Mouse (Mus musculus) CH12.LX (cell line): ENCODE data around the gene 4921524J17Rik. TPM values are rescaled to one million over a fixed set of nuclear protein-coding genes. Genes with fewer than 3 reads are reported as not detected.

Experiments used
- DNase-seq: peaks from one replicate; pipeline ENCODE4 v3.0.0-alpha.2; 2013; ENCODE audit errors: extremely low read depth
- H3K27ac ChIP-seq: 2 replicates; pipeline ENCODE4 v1.5.1; 2012; ENCODE audit warnings: low read depth, mild to moderate bottlenecking, control low read depth, moderate library complexity; ENCODE audit not compliant: insufficient read depth
- H3K27me3 ChIP-seq: replicated peaks from 2 replicates; pipeline ENCODE3; 2012; ENCODE audit warnings: inconsistent platforms
- H3K36me3 ChIP-seq, 2 experiments: replicated peaks in 1 of 2; 2 replicates each; pipeline versions ENCODE3 to v1.6.1; 2012; ENCODE audit warnings: inconsistent platforms in 1 of 2, low read length in 1 of 2, mild to moderate bottlenecking in 1 of 2, mixed read lengths in 1 of 2, moderate library complexity in 1 of 2; ENCODE audit not compliant: control insufficient read depth in 1 of 2, insufficient read depth in 1 of 2
- H3K4me1 ChIP-seq, 2 experiments: 2 replicates each; pipeline ENCODE4 v1.6.1; 2012; ENCODE audit warnings: inconsistent platforms in 1 of 2, moderate library complexity in 1 of 2; ENCODE audit not compliant: insufficient read depth in 2 of 2, control insufficient read depth in 1 of 2
- H3K4me2 ChIP-seq: 2 replicates; pipeline ENCODE4 v1.6.1; 2012; ENCODE audit warnings: low read depth, mild to moderate bottlenecking, control low read depth; ENCODE audit not compliant: poor library complexity, insufficient read depth, severe bottlenecking
- H3K4me3 ChIP-seq, 3 experiments: fragments of 150-350 bp in 1 of 3; sonication (generic) in 1 of 3; replicated peaks in 1 of 3; 2 replicates each; pipeline versions ENCODE3 to v1.5.1; 2011 to 2012; ENCODE audit warnings: low read depth in 2 of 3, low read length in 2 of 3, mild to moderate bottlenecking in 2 of 3, moderate library complexity in 2 of 3, control low read depth in 1 of 3, improper control_type of control experiment in 1 of 3, inconsistent platforms in 1 of 3, mixed read lengths in 1 of 3; ENCODE audit not compliant: poor library complexity in 1 of 3
- H3K79me2 ChIP-seq: replicated peaks from 2 replicates; pipeline ENCODE4 v1.6.1; 2012; ENCODE audit warnings: mild to moderate bottlenecking, moderate library complexity; ENCODE audit not compliant: control insufficient read depth, poor library complexity, insufficient read depth, severe bottlenecking; ENCODE audit errors: extremely low read depth
- H3K9ac ChIP-seq: 2 replicates; pipeline ENCODE4 v1.6.1; 2012; ENCODE audit warnings: low read depth, mild to moderate bottlenecking, control low read depth, moderate library complexity; ENCODE audit not compliant: insufficient read depth
- H3K9me3 ChIP-seq: replicated peaks from 2 replicates; pipeline ENCODE3; 2012; ENCODE audit warnings: low read length, inconsistent platforms, mixed read lengths
- BHLHE40 ChIP-seq: IDR thresholded peaks from 2 replicates; pipeline ENCODE4 v1.6.1; 2011; ENCODE audit warnings: mild to moderate bottlenecking, low read depth, low read length, improper control_type of control experiment
- CHD1 ChIP-seq: IDR thresholded peaks from 2 replicates; pipeline ENCODE4 v1.6.1; 2012; ENCODE audit warnings: low read depth, low read length, improper control_type of control experiment, inconsistent platforms
- CHD2 ChIP-seq: IDR thresholded peaks from 2 replicates; pipeline ENCODE4 v1.6.1; 2011; ENCODE audit warnings: low read length, improper control_type of control experiment
- GABPA ChIP-seq: IDR thresholded peaks from 2 replicates; pipeline ENCODE4 v1.6.1; 2012; ENCODE audit warnings: low read depth, low read length, improper control_type of control experiment, inconsistent platforms; ENCODE audit not compliant: insufficient replicate concordance
- HCFC1 ChIP-seq: IDR thresholded peaks from 2 replicates; pipeline ENCODE4 v1.6.1; 2012; ENCODE audit warnings: low read depth, mild to moderate bottlenecking, inconsistent platforms, low read length, improper control_type of control experiment
- IRF4 ChIP-seq: IDR thresholded peaks from 2 replicates; pipeline ENCODE4 v1.6.1; 2014; ENCODE audit warnings: low read depth, mild to moderate bottlenecking, inconsistent platforms, low read length, improper control_type of control experiment
- JUND ChIP-seq: conservative IDR thresholded peaks from 2 replicates; pipeline ENCODE4 v1.6.1; 2011; ENCODE audit warnings: low read depth, low read length, improper control_type of control experiment
- MAFK ChIP-seq: IDR thresholded peaks from 2 replicates; pipeline ENCODE4 v1.6.1; 2011; ENCODE audit warnings: low read length, improper control_type of control experiment; ENCODE audit not compliant: insufficient replicate concordance
- MAZ ChIP-seq: IDR thresholded peaks from 2 replicates; pipeline ENCODE4 v1.6.1; 2012; ENCODE audit warnings: low read depth, mild to moderate bottlenecking, inconsistent platforms, low read length, improper control_type of control experiment, moderate library complexity
- MEF2A ChIP-seq: IDR thresholded peaks from 2 replicates; pipeline ENCODE4 v1.6.1; 2014; ENCODE audit warnings: low read depth, mild to moderate bottlenecking, inconsistent platforms, low read length, improper control_type of control experiment, borderline replicate concordance
- MXI1 ChIP-seq: IDR thresholded peaks from 2 replicates; pipeline ENCODE4 v1.6.1; 2011; ENCODE audit warnings: mild to moderate bottlenecking, low read depth, low read length, improper control_type of control experiment
- MYC ChIP-seq: IDR thresholded peaks from 2 replicates; pipeline ENCODE4 v1.6.1; 2011; ENCODE audit warnings: low read depth, mild to moderate bottlenecking, improper control_type of control experiment, low read length
- NELFE ChIP-seq: IDR thresholded peaks from 2 replicates; pipeline ENCODE4 v1.6.1; 2011; ENCODE audit warnings: low read depth, low read length, improper control_type of control experiment
- PAX5 ChIP-seq: IDR thresholded peaks from 2 replicates; pipeline ENCODE4 v1.6.1; 2012; ENCODE audit warnings: low read length, inconsistent platforms, mixed read lengths
- RAD21 ChIP-seq: IDR thresholded peaks from 2 replicates; pipeline ENCODE4 v1.6.1; 2011; ENCODE audit warnings: low read depth, mild to moderate bottlenecking, low read length, improper control_type of control experiment, moderate library complexity
- RCOR1 ChIP-seq: conservative IDR thresholded peaks from 2 replicates; pipeline ENCODE4 v1.6.1; 2012; ENCODE audit warnings: low read depth, mild to moderate bottlenecking, inconsistent platforms, low read length, improper control_type of control experiment
- SMC3 ChIP-seq: IDR thresholded peaks from 2 replicates; pipeline ENCODE4 v1.6.1; 2011; ENCODE audit warnings: low read depth, low read length, improper control_type of control experiment
- UBTF ChIP-seq: IDR thresholded peaks from 2 replicates; pipeline ENCODE4 v1.6.1; 2012; ENCODE audit warnings: low read depth, mild to moderate bottlenecking, inconsistent platforms, low read length, improper control_type of control experiment, moderate library complexity
- USF1 ChIP-seq: IDR thresholded peaks from 2 replicates; pipeline ENCODE4 v1.6.1; 2014; ENCODE audit warnings: low read depth, mild to moderate bottlenecking, inconsistent platforms, low read length, improper control_type of control experiment
- ZC3H11A ChIP-seq: IDR thresholded peaks from 2 replicates; pipeline ENCODE4 v1.6.1; 2012; ENCODE audit warnings: low read depth, mild to moderate bottlenecking, inconsistent platforms, low read length, improper control_type of control experiment
- dilution Hi-C: fragments of 300-500 bp; cut with MboI; formaldehyde crosslinking; loops from 2 replicates; pipeline ENCODE4 v1.14.3; 2020; ENCODE audit warnings: low sequenced_read_pairs; ENCODE audit not compliant: extremely low pct_unique_long_range_greater_than_20kb, extremely low pct_ligation_motif_present
- in situ Hi-C: fragments of 300-500 bp; cut with MboI; formaldehyde crosslinking; loops from 3 replicates; pipeline ENCODE4 v1.14.3; 2019; ENCODE audit warnings: low sequenced_read_pairs, low pct_ligation_motif_present, low pct_unique_long_range_greater_than_20kb, mixed read lengths
- polyA plus RNA-seq: library from polyadenylated mRNA; unstranded; fragments of >175 nt; gene quantifications from 2 replicates; pipeline ENCODE4 v1.2.1, GENCODE M21; 2012; ENCODE audit warnings: low read depth; ENCODE audit not compliant: insufficient read length
- total RNA-seq, 2 experiments: library from RNA; depleted of rRNA; stranded (reverse); fragments of 300-350 nt in 1 of 2; fragments of >200 nt in 1 of 2; gene quantifications; 2 replicates each; pipeline ENCODE4 v1.2.3; 2012 to 2014

4921524J17Rik gene
- total and polyA plus RNA-seq, 3 experiments = 10.3 to 28.8 (median 25.1) TPM

DNA sequence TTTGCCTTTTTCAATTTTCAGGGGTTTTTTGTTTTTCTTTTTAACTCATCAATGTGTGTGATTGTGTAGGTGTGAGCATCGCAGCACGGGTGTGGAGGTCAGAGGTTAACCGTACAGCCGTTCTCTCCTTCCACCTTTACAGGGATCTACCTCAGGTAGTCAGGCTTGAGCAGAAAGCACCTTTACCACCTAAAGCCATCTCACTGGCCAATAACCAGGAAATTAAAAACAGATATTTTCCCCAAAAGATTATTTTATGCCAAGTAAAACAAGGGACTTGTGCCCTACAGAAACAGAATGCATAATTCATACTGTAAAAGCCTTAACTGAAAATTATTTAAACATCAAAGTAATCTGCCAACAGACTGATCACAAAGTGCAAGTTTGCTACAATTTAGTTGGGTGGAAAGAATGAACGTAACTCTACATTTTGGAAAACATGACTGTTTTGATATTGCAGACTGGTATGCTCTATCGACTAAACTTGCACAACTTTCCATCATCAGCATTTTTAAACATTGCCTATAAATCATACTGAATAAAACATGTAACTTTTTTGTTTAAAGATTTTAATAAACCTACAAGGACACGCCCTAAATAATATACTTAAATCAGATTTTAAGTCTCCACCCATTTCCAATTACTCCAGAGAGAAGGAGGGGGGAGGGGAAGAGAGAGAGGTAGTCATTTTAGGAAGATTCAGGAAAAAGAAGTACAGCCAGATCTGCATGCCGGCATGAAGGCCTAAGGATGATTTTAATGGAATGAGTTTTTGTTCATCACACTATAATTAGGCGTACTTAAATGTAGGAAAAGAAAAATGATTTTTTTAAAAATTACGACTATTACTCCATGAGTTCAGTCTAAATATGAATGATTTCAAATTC, 1.1 kb downstream of the 4921524J17Rik start:
- Histone ChIP-seq H3K9ac (peak overlapping the region; percentile 38), H3K9me3 (no peaks in the 10 kb centered on the region), H3K27me3 (no peaks in the 10 kb centered on the region), H3K36me3 (peaks cover 0 to 4% of the 10 kb centered on the region in 2 experiments), H3K79me2 (peaks cover 42% of the 10 kb centered on the region), H3K4me2 (peak overlapping the region; percentile 91), H3K27ac (no peak overlapping the region), H3K4me3 (peak overlapping the region; percentile 78 to 82 (median 80)), H3K4me1 (peaks cover 0 to 35% of the 10 kb centered on the region in 2 experiments; a peak in 2 of 4 replicates)
- peak; percentile 61 for DNase-seq
- dilution Hi-C loops = no loop called here
- in situ Hi-C loops = no loop called here
- TF ChIP-seq MXI1 (no peak), RAD21 (no peak), MAFK (peak; percentile 50; the same call in 1 of the 2 replicates), CHD2 (peak; percentile 68)

DNA sequence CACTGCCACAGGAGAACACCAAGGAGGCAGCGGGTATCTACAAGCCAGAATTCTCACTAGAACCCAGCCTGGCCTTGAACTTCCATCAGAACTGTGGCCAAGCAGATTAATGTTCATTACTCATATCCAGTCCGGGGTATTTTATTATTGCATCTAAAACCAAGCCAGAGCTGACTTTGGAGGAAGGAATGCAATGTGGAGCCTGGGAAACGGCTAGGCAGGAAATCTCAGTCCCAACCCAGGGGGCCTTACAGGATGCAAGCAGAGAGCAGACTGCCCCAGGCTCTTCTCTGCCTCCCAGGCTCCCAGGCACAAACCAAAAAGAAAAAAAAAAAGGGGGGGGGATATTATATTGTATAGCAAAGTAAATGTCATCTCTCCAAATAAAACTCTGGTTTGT, 1.8 kb downstream of the 4921524J17Rik start:
- TF ChIP-seq IRF4 (no peak), NELFE (no peak), USF1 (no peak), MYC (no peak), UBTF (no peak), CHD1 (no peak; the same call in 1 of the 2 replicates), HCFC1 (no peak), MAZ (no peak), ZC3H11A (no peak), MAFK (no peak), RCOR1 (no peak), GABPA (no peak), BHLHE40 (no peak), SMC3 (no peak), JUND (no peak), MXI1 (no peak), MEF2A (no peak), RAD21 (no peak), PAX5 (no peak)
- peak overlapping the region; percentile 8 to 82 (median 80) for H3K4me3 ChIP-seq
- no peak overlapping the region for H3K27ac ChIP-seq
- DNase-seq = no peak
- H3K4me2 ChIP-seq = peak overlapping the region; percentile 91
- dilution Hi-C loops = no loop called here
- peak overlapping the region; percentile 38; the same call in 1 of the 2 replicates for H3K9ac ChIP-seq
- in situ Hi-C loops = no loop called here
- H3K9me3 ChIP-seq = no peaks in the 10 kb centered on the region
- peaks cover 0 to 10% of the 10 kb centered on the region in 2 experiments for H3K36me3 ChIP-seq
- no peaks in the 10 kb centered on the region for H3K27me3 ChIP-seq
- H3K79me2 ChIP-seq = peaks cover 47% of the 10 kb centered on the region
- H3K4me1 ChIP-seq = peaks cover 0 to 41% of the 10 kb centered on the region in 2 experiments; a peak in 2 of 4 replicates
